Mouse (Mus musculus): Measurements from ENCODE around the gene Dnajb1. TPM values are rescaled to one million over a fixed set of nuclear protein-coding genes. Genes with fewer than 3 reads are reported as not detected.

Dnajb1 gene
- polyA plus RNA-seq, 1 experiment, result 27.7 TPM

- no peak overlapping the region for H3K27ac ChIP-seq (ENCODE audit: insufficient read depth, low read length)
- H3K4me1 ChIP-seq (ENCODE audit: control insufficient read depth, insufficient read depth, low read length), result peaks cover 2% of the 10 kb centered on the region; the same call in 1 of the 2 replicates
- no peak overlapping the region for H3K4me3 ChIP-seq (ENCODE audit: insufficient read depth, low read length)
- TF ChIP-seq CTCF (IDR thresholded peaks at IDR 0.05; ENCODE audit: borderline replicate concordance, insufficient read depth, low read length), result no peak
- TF ChIP-seq POLR2A (IDR thresholded peaks at IDR 0.05; ENCODE audit: low read depth, low read length), result no peak
These were observed 30.6 kb upstream of the Dnajb1 start for GRCm38 (mm10) chr8:83577384-83577791.

GRCm38 (mm10) chr8:83578131-83579055, 29.6 kb upstream of the Dnajb1 start:
- TF ChIP-seq CTCF (IDR thresholded peaks at IDR 0.05; ENCODE audit: borderline replicate concordance, insufficient read depth, low read length) (no peak), POLR2A (IDR thresholded peaks at IDR 0.05; ENCODE audit: low read depth, low read length) (no peak)
- no peak overlapping the region for H3K27ac ChIP-seq (ENCODE audit: insufficient read depth, low read length)
- H3K4me3 ChIP-seq (ENCODE audit: insufficient read depth, low read length), result no peak overlapping the region
- H3K4me1 ChIP-seq (ENCODE audit: control insufficient read depth, insufficient read depth, low read length), result peaks cover 2% of the 10 kb centered on the region; the same call in 1 of the 2 replicates

- Histone ChIP-seq H3K4me3 (ENCODE audit: insufficient read depth, low read length) (no peak overlapping the region), H3K4me1 (ENCODE audit: control insufficient read depth, insufficient read depth, low read length) (peaks cover 2% of the 10 kb centered on the region; the same call in 1 of the 2 replicates), H3K27ac (ENCODE audit: insufficient read depth, low read length) (no peak overlapping the region)
- TF ChIP-seq POLR2A (IDR thresholded peaks at IDR 0.05; ENCODE audit: low read depth, low read length), result no peak
- TF ChIP-seq CTCF (IDR thresholded peaks at IDR 0.05; ENCODE audit: borderline replicate concordance, insufficient read depth, low read length), result no peak
These were observed 28.3 kb upstream of the Dnajb1 start for GRCm38 (mm10) chr8:83579676-83580075.

- Histone ChIP-seq H3K4me1 (ENCODE audit: control insufficient read depth, insufficient read depth, low read length) (peaks cover 2% of the 10 kb centered on the region; the same call in 1 of the 2 replicates), H3K27ac (ENCODE audit: insufficient read depth, low read length) (no peak overlapping the region), H3K4me3 (ENCODE audit: insufficient read depth, low read length) (no peak overlapping the region)
- TF ChIP-seq POLR2A (IDR thresholded peaks at IDR 0.05; ENCODE audit: low read depth, low read length) (no peak), CTCF (IDR thresholded peaks at IDR 0.05; ENCODE audit: borderline replicate concordance, insufficient read depth, low read length) (no peak)
These were observed 27.2 kb upstream of the Dnajb1 start for GRCm38 (mm10) chr8:83580826-83581225.

- Histone ChIP-seq H3K27ac (ENCODE audit: insufficient read depth, low read length) (no peak overlapping the region), H3K4me3 (ENCODE audit: insufficient read depth, low read length) (no peak overlapping the region), H3K4me1 (ENCODE audit: control insufficient read depth, insufficient read depth, low read length) (no peaks in the 10 kb centered on the region; the same call in 1 of the 2 replicates)
- no peak for TF ChIP-seq POLR2A (IDR thresholded peaks at IDR 0.05; ENCODE audit: low read depth, low read length)
- TF ChIP-seq CTCF (IDR thresholded peaks at IDR 0.05; ENCODE audit: borderline replicate concordance, insufficient read depth, low read length), result no peak
These were observed 25.8 kb upstream of the Dnajb1 start for GRCm38 (mm10) chr8:83582226-83582625.

- TF ChIP-seq POLR2A (IDR thresholded peaks at IDR 0.05; ENCODE audit: low read depth, low read length), result no peak
- no peaks in the 10 kb centered on the region for H3K4me1 ChIP-seq (ENCODE audit: control insufficient read depth, insufficient read depth, low read length)
- no peak overlapping the region for H3K4me3 ChIP-seq (ENCODE audit: insufficient read depth, low read length)
- no peak overlapping the region for H3K27ac ChIP-seq (ENCODE audit: insufficient read depth, low read length)
These were observed 24.8 kb upstream of the Dnajb1 start for GRCm38 (mm10) chr8:83583236-83583635.

- TF ChIP-seq CTCF (IDR thresholded peaks at IDR 0.05; ENCODE audit: borderline replicate concordance, insufficient read depth, low read length), result no peak
- TF ChIP-seq POLR2A (IDR thresholded peaks at IDR 0.05; ENCODE audit: low read depth, low read length), result no peak
- H3K4me3 ChIP-seq (ENCODE audit: insufficient read depth, low read length), result no peak overlapping the region
- H3K4me1 ChIP-seq (ENCODE audit: control insufficient read depth, insufficient read depth, low read length), result no peaks in the 10 kb centered on the region
- no peak overlapping the region for H3K27ac ChIP-seq (ENCODE audit: insufficient read depth, low read length)
These were observed 23.2 kb upstream of the Dnajb1 start for GRCm38 (mm10) chr8:83584771-83585170.

GRCm38 (mm10) chr8:83585333-83585732, 22.7 kb upstream of the Dnajb1 start:
- Histone ChIP-seq H3K27ac (ENCODE audit: insufficient read depth, low read length) (no peak overlapping the region), H3K4me3 (ENCODE audit: insufficient read depth, low read length) (no peak overlapping the region), H3K4me1 (ENCODE audit: control insufficient read depth, insufficient read depth, low read length) (no peaks in the 10 kb centered on the region)
- TF ChIP-seq CTCF (IDR thresholded peaks at IDR 0.05; ENCODE audit: borderline replicate concordance, insufficient read depth, low read length), result no peak
- TF ChIP-seq POLR2A (IDR thresholded peaks at IDR 0.05; ENCODE audit: low read depth, low read length), result no peak

GRCm38 (mm10) chr8:83587644-83588043, 20.3 kb upstream of the Dnajb1 start:
- no peaks in the 10 kb centered on the region; the same call in 1 of the 2 replicates for H3K4me1 ChIP-seq (ENCODE audit: control insufficient read depth, insufficient read depth, low read length)
- H3K27ac ChIP-seq (ENCODE audit: insufficient read depth, low read length), result no peak overlapping the region
- no peak overlapping the region for H3K4me3 ChIP-seq (ENCODE audit: insufficient read depth, low read length)
- no peak for TF ChIP-seq POLR2A (IDR thresholded peaks at IDR 0.05; ENCODE audit: low read depth, low read length)
- no peak for TF ChIP-seq CTCF (IDR thresholded peaks at IDR 0.05; ENCODE audit: borderline replicate concordance, insufficient read depth, low read length)

- Histone ChIP-seq H3K4me1 (ENCODE audit: control insufficient read depth, insufficient read depth, low read length) (no peaks in the 10 kb centered on the region; the same call in 1 of the 2 replicates), H3K27ac (ENCODE audit: insufficient read depth, low read length) (no peak overlapping the region), H3K4me3 (ENCODE audit: insufficient read depth, low read length) (no peak overlapping the region)
- TF ChIP-seq POLR2A (IDR thresholded peaks at IDR 0.05; ENCODE audit: low read depth, low read length), result no peak
- TF ChIP-seq CTCF (IDR thresholded peaks at IDR 0.05; ENCODE audit: borderline replicate concordance, insufficient read depth, low read length), result no peak
These were observed 19.1 kb upstream of the Dnajb1 start for GRCm38 (mm10) chr8:83588886-83589285.

Measured in embryonic fibroblast, embryonic 13.5 days (primary cell).